Mouse (Mus musculus) spleen, postnatal 36 days (tissue): ENCODE results near the gene Ceacam12.
"Not testable (repeated sequence)": the region's sequence is repeated elsewhere in the genome, so short reads cannot be mapped to it uniquely, and the experiment has no call there.

Source experiments
- DNase-seq, 2 experiments: peaks; one replicate each; pipeline ENCODE4 v3.0.0; 2022; ENCODE audit warnings: low spot score in 2 of 2, mixed read lengths in 1 of 2

Gene Ceacam12

GRCm38 (mm10) chr7:18065629-18066028, at the start of gene Ceacam12:
Gene Ceacam12 (plus strand): TSS chr7:18065929.
- DNase-seq: no peak

- not testable (repeated sequence) for DNase-seq
These were observed 8.1 kb downstream of the Ceacam12 start for GRCm38 (mm10) chr7:18073821-18074220.

GRCm38 (mm10) chr7:18100785-18101184, 35.1 kb downstream of the Ceacam12 start:
- DNase-seq: no peak
